Mouse (Mus musculus) brain, embryonic 14.5 days (tissue): Measurements from ENCODE around the gene Olfr881. TPM values are rescaled to one million over a fixed set of nuclear protein-coding genes. Genes with fewer than 3 reads are reported as not detected.

Experiments
- DNase-seq: peaks from one replicate; pipeline ENCODE4 v3.0.0-alpha.2; 2011; ENCODE audit warnings: low read depth
- CTCF ChIP-seq: fragments of 200-500 bp; IDR thresholded peaks from 2 replicates; pipeline ENCODE4 v1.5.1; 2012; ENCODE audit warnings: inconsistent platforms, mild to moderate bottlenecking, moderate library complexity, borderline replicate concordance; ENCODE audit not compliant: insufficient read depth, insufficient read length; ENCODE audit errors: extremely low read depth
- POLR2A ChIP-seq: fragments of 200-500 bp; IDR thresholded peaks from 2 replicates; pipeline ENCODE4 v1.6.1; 2012; ENCODE audit warnings: mild to moderate bottlenecking, inconsistent platforms, borderline replicate concordance; ENCODE audit not compliant: poor library complexity, insufficient read depth, insufficient read length, severe bottlenecking; ENCODE audit errors: extremely low read depth
- polyA plus RNA-seq: library from polyadenylated mRNA; depleted of rRNA; stranded (reverse); fragments of >200 nt; gene quantifications from 2 replicates; pipeline ENCODE4 v1.2.3, GENCODE M21; 2012; rRNA removed

Olfr881 gene
- polyA plus RNA-seq = not detected in 2 replicates

DNA sequence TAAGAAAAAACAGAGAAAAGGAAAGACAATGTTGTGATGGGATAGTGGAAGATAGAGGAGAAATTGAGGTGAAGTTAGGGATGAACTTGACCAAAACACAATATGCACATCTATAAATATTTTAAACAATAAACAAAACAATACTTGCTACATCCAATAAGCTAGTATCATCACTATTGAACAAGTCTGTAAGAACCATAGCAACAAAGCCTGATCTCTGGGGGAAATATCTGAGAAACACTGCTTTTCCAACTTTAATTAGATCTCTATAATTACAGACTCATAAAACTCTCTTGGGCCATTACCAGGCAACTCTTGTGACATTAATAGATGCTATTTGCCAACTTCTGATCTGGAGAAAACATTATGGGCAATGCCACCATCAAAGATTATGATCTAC lies at the start of gene Olfr881:
Olfr881 (plus strand) TSS at position 301 of the 400 bp plus-strand sequence.
- TF ChIP-seq POLR2A = no peak
- no peak for TF ChIP-seq CTCF
- no peak for DNase-seq

- TF ChIP-seq CTCF (no peak), POLR2A (no peak)
- peak; percentile 31 for DNase-seq
Observed at GRCm38 (mm10) chr9:37998581-37999204, 7.1 kb downstream of the Olfr881 start.

DNA sequence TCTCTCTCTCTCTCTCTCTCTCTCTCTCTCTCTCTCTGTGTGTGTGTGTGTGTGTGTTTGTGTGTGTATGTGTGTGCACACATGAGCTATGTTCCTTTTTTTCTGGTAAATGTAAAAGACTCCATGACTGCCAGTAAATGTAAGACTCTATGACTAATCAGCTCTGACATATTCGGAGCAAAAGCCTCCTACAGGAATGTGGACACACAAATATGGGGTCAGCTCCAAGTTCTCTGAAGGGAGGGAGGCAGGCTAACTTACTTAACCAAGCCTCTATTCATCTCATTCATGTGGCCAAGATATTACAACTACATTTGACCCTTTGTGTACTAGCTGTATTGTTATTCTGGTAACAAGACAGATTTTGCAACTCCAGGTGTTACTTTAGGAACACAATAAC lies 8.4 kb downstream of the Olfr881 start:
- TF ChIP-seq CTCF (no peak), POLR2A (no peak)
- no peak for DNase-seq

DNA sequence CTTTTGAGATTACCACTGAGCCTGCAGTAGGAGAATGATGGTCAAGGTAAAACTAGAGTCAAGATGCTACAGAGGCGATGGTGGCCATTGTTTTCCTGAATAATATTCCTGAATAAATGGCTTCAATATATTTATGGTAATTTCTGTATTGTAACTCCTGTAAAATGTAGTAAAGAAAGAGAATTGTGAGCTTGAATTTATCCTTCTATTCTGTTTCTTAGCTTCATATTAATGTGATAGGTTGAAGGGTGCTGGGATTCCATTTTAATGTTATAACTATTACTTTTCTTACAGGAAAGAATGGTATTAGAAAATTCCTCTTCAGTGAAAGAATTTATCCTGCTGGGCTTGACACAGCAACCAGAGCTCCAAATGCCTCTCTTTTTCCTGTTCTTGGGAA lies 33.9 kb downstream of the Olfr881 start, which contains the start of gene Olfr883:
Olfr883 (plus strand) TSS at position 301 of the 400 bp plus-strand sequence.
- TF ChIP-seq POLR2A (no peak), CTCF (no peak)
- no peak for DNase-seq

Other genes starting within 250 kb of the Olfr881 start
- 0.10 TPM in 1 of 2 replicates, not detected in the other for gene Olfr874, start 246.7 kb upstream of the Olfr881 start, polyA plus RNA-seq
- 0.03 TPM in 1 of 2 replicates, not detected in the other for gene Olfr875, start 220.0 kb upstream of the Olfr881 start, polyA plus RNA-seq
- not detected in 2 replicates for gene Olfr876, start 188.8 kb upstream of the Olfr881 start, polyA plus RNA-seq
- gene Olfr877, start 137.6 kb upstream of the Olfr881 start, polyA plus RNA-seq = not detected in 2 replicates
- not detected in 2 replicates for gene Olfr145, start 95.1 kb upstream of the Olfr881 start, polyA plus RNA-seq
- not detected in 2 replicates for gene Olfr878, start 74.0 kb upstream of the Olfr881 start, polyA plus RNA-seq
- not detected in 2 replicates for gene Olfr883, start 34.0 kb downstream of the Olfr881 start, polyA plus RNA-seq
- not detected in 2 replicates for gene Olfr884, start 54.7 kb downstream of the Olfr881 start, polyA plus RNA-seq
- not detected in 2 replicates for gene Olfr885, start 69.5 kb downstream of the Olfr881 start, polyA plus RNA-seq
- not detected in 2 replicates for gene Olfr887, start 92.2 kb downstream of the Olfr881 start, polyA plus RNA-seq
- not detected in 2 replicates for gene Olfr888, start 116.3 kb downstream of the Olfr881 start, polyA plus RNA-seq
- gene Olfr889, start 123.4 kb downstream of the Olfr881 start, polyA plus RNA-seq = 0.01 TPM in 1 of 2 replicates, not detected in the other
- not detected in 2 replicates for gene Olfr890, start 150.7 kb downstream of the Olfr881 start, polyA plus RNA-seq
- gene Olfr891, start 189.0 kb downstream of the Olfr881 start, polyA plus RNA-seq = not detected in 2 replicates
- gene Olfr893, start 216.5 kb downstream of the Olfr881 start, polyA plus RNA-seq = not detected in 2 replicates
- gene Olfr894, start 226.2 kb downstream of the Olfr881 start, polyA plus RNA-seq = not detected in 2 replicates